In the genomic region with DNA sequence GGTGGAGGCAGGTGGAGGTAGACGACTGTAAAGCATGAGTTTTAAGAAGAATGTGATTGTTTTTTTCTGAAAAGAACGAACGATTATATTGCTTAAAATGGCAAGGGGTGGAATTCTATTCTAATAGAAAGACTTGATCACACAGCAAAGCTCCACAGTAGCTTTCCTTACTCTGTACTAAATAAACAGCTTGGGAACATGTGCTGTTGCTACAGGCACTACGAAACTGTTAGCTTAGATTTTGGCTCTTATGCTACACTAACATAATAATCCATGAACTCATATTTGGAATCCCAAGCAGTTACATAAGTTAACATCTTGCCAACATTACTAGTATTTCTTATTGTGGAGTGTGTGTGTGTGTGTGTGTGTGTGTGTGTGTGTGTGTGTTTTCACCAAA, we compare ENCODE assay signal across 18 mouse cellular contexts.
"Had no signal": no experiment of that assay in that cellular context is flagged by ENCODE, and none has a peak within 500 bp of the region (broad histone marks: within the 10 kb centered on the region; RNA-seq: fewer than 3 reads in every experiment).

No protein-coding gene starts in this region.

- DNase-seq: kidney, postnatal 14 days; kidney, postnatal 4 days; layer of hippocampus, postnatal 36 days; liver, embryonic 13.5 days; lung, adult 2 months; right cerebral cortex, adult 18-20 months; right cerebral cortex, postnatal 14 days; right cerebral cortex, postnatal 4 days; spleen, adult 18-20 months; thymus, adult 18-20 months; thymus, postnatal 4 days had no signal

- H3K9me3 ChIP-seq: liver, embryonic 13.5 days; midbrain, embryonic 12.5 days; midbrain, embryonic 15.5 days; neural tube, embryonic 12.5 days; neural tube, embryonic 15.5 days; stomach, embryonic 15.5 days had no signal

- H3K27ac ChIP-seq: left cerebral cortex, adult 2 months; liver, embryonic 13.5 days; macrophage; midbrain, embryonic 12.5 days; midbrain, embryonic 15.5 days; neural tube, embryonic 12.5 days; neural tube, embryonic 15.5 days; stomach, embryonic 15.5 days had no signal

- H3K4me2 ChIP-seq: liver, embryonic 13.5 days; midbrain, embryonic 12.5 days; midbrain, embryonic 15.5 days; neural tube, embryonic 12.5 days; neural tube, embryonic 15.5 days; stomach, embryonic 15.5 days had no signal

- H3K4me3 ChIP-seq: left cerebral cortex, adult 2 months; liver, embryonic 13.5 days; midbrain, embryonic 12.5 days; midbrain, embryonic 15.5 days; neural tube, embryonic 12.5 days; neural tube, embryonic 15.5 days; stomach, embryonic 15.5 days had no signal

- H3K27me3 ChIP-seq: liver, embryonic 13.5 days; midbrain, embryonic 12.5 days; midbrain, embryonic 15.5 days; neural tube, embryonic 12.5 days; neural tube, embryonic 15.5 days; stomach, embryonic 15.5 days had no signal

- H3K9ac ChIP-seq: liver, embryonic 13.5 days; midbrain, embryonic 12.5 days; midbrain, embryonic 15.5 days; neural tube, embryonic 12.5 days; neural tube, embryonic 15.5 days; stomach, embryonic 15.5 days had no signal

- H3K4me1 ChIP-seq: liver, embryonic 13.5 days; midbrain, embryonic 15.5 days; stomach, embryonic 15.5 days had no signal

- H3K36me3 ChIP-seq: liver, embryonic 13.5 days; midbrain, embryonic 12.5 days; midbrain, embryonic 15.5 days; neural tube, embryonic 12.5 days; neural tube, embryonic 15.5 days; stomach, embryonic 15.5 days had no signal

- ATAC-seq: midbrain, embryonic 15.5 days had no signal
